Mouse (Mus musculus): Measurements from ENCODE around the gene Wdr90.
A peak's percentile ranks its signal among the peaks of the same experiment; 100 is the strongest.
"Not testable (repeated sequence)": the region's sequence is repeated elsewhere in the genome, so short reads cannot be mapped to it uniquely, and the experiment has no call there.

Gene Wdr90

DNA sequence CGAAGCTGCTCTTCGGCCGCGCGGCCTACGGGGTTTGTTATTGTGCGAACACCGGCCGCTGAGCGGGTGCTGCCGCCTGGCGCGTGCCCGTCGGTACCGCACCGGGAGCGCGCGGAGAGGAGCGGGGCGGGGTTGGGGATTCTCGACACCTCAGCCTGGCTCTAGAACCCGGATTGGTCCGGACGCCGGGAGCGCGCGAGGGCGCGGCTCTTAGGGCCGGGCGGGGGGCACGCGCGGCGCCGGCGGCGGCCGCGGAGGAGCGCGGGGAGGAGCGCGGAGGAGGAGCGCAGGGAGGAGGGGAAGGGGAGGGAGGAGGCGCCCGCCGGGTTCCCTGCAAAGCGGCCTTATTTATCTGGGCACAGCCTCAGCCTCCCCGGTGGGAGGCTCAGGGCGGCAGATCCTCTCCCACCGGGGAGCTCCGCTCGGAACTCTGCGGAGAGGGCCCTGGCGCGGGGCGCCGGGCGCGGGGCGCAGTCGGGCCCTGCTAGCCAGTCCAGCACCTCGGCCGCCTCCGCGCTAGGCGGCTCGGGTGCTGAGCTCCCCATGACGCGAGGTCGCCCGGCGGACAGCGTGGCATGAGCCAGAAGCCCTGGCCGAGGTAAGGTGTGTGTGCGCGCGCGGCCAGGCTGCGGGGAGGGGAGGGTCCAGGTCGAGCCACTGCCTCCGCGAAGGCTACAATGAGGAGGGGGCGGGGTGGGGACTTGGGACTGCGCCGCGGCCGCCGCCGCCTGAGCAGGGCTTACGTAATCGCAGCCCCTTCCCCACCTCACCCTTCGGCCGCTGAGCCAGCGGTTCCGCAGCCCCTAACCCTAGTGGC lies 52.3 kb downstream of the Wdr90 start, which contains the start of gene Fbxl16:
Gene Fbxl16, plus strand, starts transcription at position 297 of the 817 bp plus-strand sequence.
- no peak for DNase-seq (ENCODE audit: low spot score in 2 of 2)

DNA sequence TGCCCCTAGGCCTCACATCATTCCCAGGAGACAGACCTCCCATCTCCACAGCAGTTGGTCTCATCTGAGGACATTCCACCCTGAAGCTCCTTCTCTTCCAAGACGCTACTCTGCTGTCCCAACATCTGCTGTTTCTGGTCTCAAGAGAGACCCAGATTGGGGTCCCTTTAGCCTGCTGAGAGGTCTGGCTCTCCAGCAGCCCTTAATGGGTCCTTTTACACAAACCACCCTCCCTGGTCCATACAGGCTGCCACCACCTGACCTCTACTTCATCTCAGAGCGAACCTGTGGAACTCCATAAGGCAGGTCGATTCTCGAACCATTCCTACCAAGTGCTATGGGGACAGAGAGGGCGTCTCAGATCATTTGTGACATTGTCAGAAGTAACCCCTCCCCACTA lies 53.3 kb downstream of the Wdr90 start:
- DNase-seq (ENCODE audit: low spot score in 2 of 2): no peak

DNA sequence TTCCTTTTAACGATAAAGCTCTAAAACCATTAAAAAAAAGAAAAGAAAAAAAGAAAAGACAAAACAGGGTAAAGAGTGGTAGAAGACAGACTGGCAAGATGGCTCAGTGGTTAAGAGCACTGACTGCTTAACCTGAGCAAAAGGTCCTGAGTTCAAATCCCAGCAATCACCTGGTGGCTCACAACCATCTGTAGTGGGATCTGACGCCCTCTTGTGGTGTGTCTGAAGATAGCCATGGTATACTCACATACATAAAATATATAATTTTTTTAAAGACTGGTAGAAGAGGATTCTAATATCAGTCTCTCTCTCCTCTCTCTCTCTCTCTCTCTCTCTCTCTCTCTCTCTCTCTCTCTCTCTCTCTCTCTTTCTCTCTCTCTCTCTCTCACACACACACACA lies 53.8 kb downstream of the Wdr90 start:
- DNase-seq (ENCODE audit: low spot score in 2 of 2): not testable (repeated sequence)

DNA sequence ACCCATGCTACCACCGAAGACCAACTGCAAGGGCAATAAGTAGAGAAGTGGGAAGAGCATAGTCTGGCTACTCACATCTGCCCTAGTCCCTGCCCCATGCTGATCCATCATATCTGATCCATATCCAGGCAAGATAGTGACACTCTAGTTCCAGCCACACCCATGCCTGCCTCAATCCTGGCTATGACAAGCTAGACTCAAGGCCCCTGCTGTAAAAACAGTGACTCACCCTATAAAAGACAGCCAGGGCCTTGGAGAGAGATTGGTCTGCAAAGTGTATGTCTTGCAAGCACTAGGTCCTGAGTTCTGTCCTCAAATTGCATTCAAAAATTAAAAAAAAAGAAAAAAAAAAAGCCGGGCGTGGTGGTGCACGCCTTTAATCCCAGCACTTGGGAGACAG lies 54.8 kb downstream of the Wdr90 start:
- no peak for DNase-seq (ENCODE audit: low spot score in 2 of 2)

DNA sequence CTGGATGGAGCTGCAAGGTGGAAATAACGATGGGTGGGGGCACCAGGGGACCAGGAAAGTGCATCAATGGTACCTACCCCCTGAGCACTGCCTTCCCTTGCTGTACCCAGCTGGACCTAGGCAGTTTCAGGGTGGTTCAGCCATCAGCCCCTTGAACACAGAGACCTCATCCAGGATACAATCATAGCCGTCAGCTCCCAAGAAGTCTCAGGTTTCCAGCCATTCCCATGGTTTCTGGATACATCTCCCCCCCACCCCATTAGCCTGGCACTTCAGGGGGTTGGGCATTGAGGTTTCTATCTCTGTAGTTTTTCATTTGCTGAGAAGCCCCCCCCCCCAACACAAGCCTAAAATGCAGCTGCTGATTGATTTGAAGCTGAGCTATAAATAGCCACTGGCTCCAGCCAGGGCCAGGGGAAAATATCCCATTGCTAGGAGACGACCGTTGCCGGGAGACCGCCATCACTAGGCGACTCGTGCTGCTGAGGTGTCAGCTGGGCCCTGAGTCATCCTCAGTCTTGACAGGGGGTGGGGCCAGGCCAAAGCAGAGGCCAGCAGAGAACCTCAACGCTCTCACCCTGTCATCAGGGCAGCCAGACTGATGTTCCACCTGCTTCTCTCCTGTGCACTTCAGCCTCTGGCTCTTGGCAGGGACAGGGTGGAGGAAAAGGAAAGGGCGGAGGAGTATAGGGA lies 58.3 kb downstream of the Wdr90 start:
- DNase-seq (ENCODE audit: low spot score in 2 of 2): no peak

DNA sequence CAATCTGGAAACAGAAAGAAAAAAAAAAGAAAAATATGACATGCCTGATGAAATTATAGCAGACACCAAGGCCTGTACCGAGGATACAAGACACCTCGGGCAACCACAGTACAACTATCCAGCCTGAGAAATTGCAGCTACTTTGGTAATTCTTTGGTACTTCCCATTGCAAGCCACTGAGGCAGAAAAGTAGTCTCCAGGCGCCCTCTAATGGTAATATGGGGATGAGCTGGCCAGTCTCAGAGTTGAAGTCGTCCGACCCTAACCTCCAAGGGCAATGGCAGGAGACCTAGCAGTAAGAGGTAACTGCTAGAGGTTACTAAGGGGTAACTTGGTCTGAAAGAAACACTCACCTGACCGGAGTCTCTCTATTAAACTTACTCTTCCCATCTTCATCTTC lies 60.3 kb downstream of the Wdr90 start:
- peak; percentile 55 to 72 for DNase-seq (ENCODE audit: low spot score in 2 of 2)

DNA sequence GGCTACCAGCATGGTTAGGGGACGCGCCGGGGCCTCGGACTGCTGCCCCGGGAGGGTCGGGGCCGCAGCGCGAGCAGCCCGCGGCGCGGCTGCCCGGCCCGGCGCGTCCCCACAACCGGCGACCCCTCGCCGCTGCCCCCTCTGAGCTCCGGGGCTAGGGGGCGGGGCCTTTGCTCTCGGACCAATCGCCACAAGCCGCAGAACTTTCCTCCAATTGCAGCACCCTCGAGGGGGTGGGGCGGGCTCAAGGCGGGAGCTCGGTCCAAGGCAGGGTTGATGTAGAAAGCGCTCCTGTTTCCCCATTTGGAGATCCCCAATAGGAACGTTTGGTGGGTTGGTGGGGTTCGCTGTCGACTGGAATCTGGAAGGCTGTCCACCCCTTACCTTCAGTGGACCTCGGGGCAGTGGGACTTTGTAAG lies 64.3 kb downstream of the Wdr90 start, which contains the start of gene Metrn:
Gene Metrn, minus strand, starts transcription at position 186 of the 419 bp plus-strand sequence.
- DNase-seq (ENCODE audit: low spot score in 2 of 2): peak; percentile 87 to 93

DNA sequence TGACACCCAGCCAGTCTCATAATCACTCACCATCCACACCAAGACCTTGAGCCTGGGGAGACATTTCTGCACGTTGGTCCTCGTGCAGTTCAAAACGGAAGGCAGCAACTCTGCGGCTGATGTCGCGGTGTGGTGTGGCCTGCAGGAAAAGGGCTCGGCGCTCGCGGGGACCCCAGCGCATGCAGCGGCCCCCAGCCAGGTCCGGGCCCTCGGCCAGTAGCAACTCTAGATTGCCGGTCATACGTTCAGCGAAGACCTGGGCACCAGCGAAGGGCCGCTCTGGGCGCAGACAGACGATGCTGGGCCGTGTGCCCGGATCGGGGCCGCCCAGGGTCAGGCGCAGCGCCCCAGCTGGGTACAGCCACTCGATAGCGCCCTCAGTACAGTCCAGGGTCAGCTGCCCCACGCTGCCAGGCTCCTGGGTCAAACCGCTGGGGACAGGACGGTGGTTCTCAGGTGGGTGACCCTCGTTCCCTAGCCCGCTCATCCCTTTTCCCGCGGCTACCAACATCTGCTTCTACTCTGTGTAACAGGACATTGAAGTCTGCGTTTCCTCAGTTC lies 65.0 kb downstream of the Wdr90 start:
- DNase-seq (ENCODE audit: low spot score in 2 of 2): peak in 1 of 2 experiments; percentile 25

DNA sequence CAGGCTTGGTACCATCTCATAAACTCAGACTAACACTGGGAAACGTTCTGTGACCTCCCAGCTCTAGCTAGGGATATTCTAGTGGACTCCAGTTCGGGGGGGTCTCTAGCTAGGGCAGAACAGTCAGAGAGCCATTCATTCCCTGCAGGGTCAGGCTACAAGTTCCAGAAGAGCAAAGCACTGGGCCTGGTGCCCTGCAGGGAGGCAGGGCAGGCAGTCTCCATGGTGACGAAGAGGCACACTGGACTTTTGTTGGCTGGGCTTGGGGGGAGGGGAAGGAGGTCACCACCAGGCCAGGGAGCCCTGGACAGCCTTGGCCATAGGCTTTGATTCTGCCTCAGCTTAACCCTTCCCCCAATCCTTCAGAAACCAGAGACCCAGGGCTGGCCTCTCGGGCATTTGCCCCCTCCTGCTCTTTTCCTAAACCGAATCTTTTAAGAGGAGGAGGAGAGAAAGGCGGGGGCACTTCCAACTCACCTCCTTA lies 65.7 kb downstream of the Wdr90 start, which contains the start of gene AC134908.4:
Gene AC134908.4, minus strand, starts transcription at position 51 of the 484 bp plus-strand sequence.
- no peak for DNase-seq (ENCODE audit: low spot score in 2 of 2)

DNA sequence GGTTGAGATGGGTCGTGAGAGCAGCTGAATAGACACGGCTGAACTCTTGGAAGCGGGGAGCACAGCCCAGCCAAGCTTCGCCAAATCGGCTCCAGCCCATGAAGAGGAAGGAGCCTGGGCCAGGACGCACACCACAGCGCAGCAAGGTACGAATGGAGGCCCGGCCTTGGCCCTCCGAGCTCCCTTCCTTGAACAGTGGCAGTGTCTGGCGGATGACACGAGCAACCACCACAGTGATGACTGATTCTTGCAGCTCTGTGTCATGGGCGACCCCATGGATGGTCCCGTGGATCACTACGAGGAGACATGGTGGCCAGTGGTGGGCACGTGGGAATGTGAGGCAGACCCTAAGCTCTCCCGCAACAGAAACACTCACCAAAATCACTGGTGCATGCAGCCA lies 66.3 kb downstream of the Wdr90 start:
- no peak for DNase-seq (ENCODE audit: low spot score in 2 of 2)
